Mouse (Mus musculus) cortical plate, adult 2 months (tissue): ENCODE results near the gene Ralgps2.

Experiments
- CTCF ChIP-seq: fragments of 200-500 bp; IDR thresholded peaks from 2 replicates; pipeline ENCODE4 v1.5.1; 2011; ENCODE audit warnings: mild to moderate bottlenecking, control low read depth, low read length; ENCODE audit not compliant: insufficient read depth; ENCODE audit errors: extremely low read depth
- POLR2A ChIP-seq: fragments of 200-500 bp; IDR thresholded peaks from 2 replicates; pipeline ENCODE4 v1.6.1; 2011; ENCODE audit warnings: mild to moderate bottlenecking, low read length, control low read depth; ENCODE audit not compliant: insufficient read depth; ENCODE audit errors: extremely low read depth

- no peak for TF ChIP-seq CTCF
- no peak for TF ChIP-seq POLR2A
Measured at GRCm38 (mm10) chr1:156932036-156932774, 7.2 kb downstream of the Ralgps2 start.
